In the genomic region with DNA sequence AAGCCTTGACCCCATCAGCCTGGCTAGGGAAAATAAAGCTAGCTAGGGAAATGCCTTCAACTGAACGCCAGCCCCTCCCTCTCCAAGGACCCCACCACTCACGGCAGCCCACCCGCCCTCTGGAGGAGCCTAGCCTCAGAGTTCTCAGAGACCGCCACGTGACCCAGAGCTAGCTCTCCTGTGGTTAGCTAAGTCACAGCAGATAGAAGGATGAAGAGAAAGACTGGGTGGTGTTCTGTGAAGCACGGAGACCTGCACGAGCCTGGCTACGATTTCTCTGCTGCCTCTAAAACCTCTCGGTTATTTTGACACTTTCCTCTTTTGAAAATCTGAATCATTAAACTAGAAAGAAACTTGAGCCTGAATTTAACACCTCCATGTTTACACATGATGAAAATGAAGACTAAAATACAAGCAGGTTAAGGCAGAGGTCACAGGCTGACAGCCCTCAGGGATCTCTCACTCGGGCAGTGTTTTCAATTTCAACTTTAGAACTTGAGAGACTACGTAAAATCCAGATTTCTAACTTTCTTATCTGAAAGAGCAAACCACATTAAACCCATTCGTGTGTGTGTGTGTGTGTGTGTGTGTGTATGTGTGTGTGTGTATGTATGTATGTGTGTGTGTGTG, we compare ENCODE assay signal across 8 mouse cellular contexts. TPM values are rescaled to one million over a fixed set of nuclear protein-coding genes. Genes with fewer than 3 reads are reported as not detected.
DNase-seq lines count a peak whose midpoint lies in the region; ATAC-seq and TF ChIP-seq lines count a peak whose summit lies in the region.

No protein-coding gene starts in this region.

- peaks cover 3% of the 10 kb centered on the region for H3K36me3 ChIP-seq in heart, embryonic 12.5 days
- peaks cover 0 to 13% of the 10 kb centered on the region in 2 experiments for H3K36me3 ChIP-seq in CH12.LX (replicated peaks in 1 of 2; ENCODE audit: control insufficient read depth in 1 of 2, insufficient read depth in 1 of 2, low read length in 1 of 2)
- H3K36me3 ChIP-seq in midbrain, postnatal 0 days (ENCODE audit: insufficient read depth, low read length), result no peaks in the 10 kb centered on the region

- peak overlapping the region; percentile 44 for H3K4me2 ChIP-seq in heart, embryonic 12.5 days
- H3K4me2 ChIP-seq in CH12.LX (ENCODE audit: insufficient read depth, low read depth, poor library complexity, severe bottlenecking), result peak overlapping the region; percentile 34; the same call in 1 of the 2 replicates
- H3K4me2 ChIP-seq in midbrain, postnatal 0 days (ENCODE audit: low read depth, low read length, poor library complexity, severe bottlenecking), result no peak overlapping the region

- intact Hi-C loops in heart, postnatal 25 days (cut with DNase I), result loop anchor here (10.0 kb wide), 1 partner anchor 296 kb away; a partner anchor contains a TSS

- H3K4me3 ChIP-seq in heart, embryonic 12.5 days, result no peak overlapping the region; the same call in 1 of the 2 replicates
- H3K4me3 ChIP-seq in CH12.LX (replicated peaks in 1 of 3; ENCODE audit: low read depth in 2 of 3, low read length in 2 of 3, poor library complexity in 1 of 3), result no peak overlapping the region
- H3K4me3 ChIP-seq in midbrain, postnatal 0 days (ENCODE audit: low read depth, low read length), result no peak overlapping the region

- no peaks in the 10 kb centered on the region for H3K9me3 ChIP-seq in heart, embryonic 12.5 days (replicated peaks)
- H3K9me3 ChIP-seq in CH12.LX (replicated peaks; ENCODE audit: low read length), result peaks cover 2% of the 10 kb centered on the region
- H3K9me3 ChIP-seq in midbrain, postnatal 0 days (ENCODE audit: low read length), result no peaks in the 10 kb centered on the region

- dilution Hi-C loops in CH12.LX (cut with MboI; ENCODE audit: extremely low pct_ligation_motif_present, extremely low pct_unique_long_range_greater_than_20kb, low sequenced_read_pairs), result no loop called here

- 22% methylated on average over 12 of the region's 12 CpGs for WGBS in heart, embryonic 12.5 days
- 19% methylated on average over 12 of the region's 12 CpGs for WGBS in midbrain, postnatal 0 days

- in situ Hi-C loops in CH12.LX (cut with MboI; ENCODE audit: low pct_ligation_motif_present, low pct_unique_long_range_greater_than_20kb, low sequenced_read_pairs), result no loop called here

- 0 out of 2 replicates have a peak overlapping the region, but pooled peaks have one; percentile 37 for H3K9ac ChIP-seq in heart, embryonic 12.5 days
- H3K9ac ChIP-seq in CH12.LX (ENCODE audit: insufficient read depth, low read depth), result no peak overlapping the region
- H3K9ac ChIP-seq in midbrain, postnatal 0 days (replicated peaks; ENCODE audit: low read length, poor library complexity, severe bottlenecking), result no peak overlapping the region

- no peak for TF ChIP-seq RAD21 in CH12.LX (IDR thresholded peaks at IDR 0.05; ENCODE audit: low read depth, low read length)

- H3K4me1 ChIP-seq in heart, embryonic 12.5 days (replicated peaks), result peaks cover 45% of the 10 kb centered on the region
- H3K4me1 ChIP-seq in CH12.LX (ENCODE audit: control insufficient read depth in 1 of 2, insufficient read depth in 2 of 2), result peaks cover 4 to 16% of the 10 kb centered on the region in 2 experiments; a peak in 2 of 4 replicates
- H3K4me1 ChIP-seq in midbrain, postnatal 0 days (ENCODE audit: insufficient read depth, low read length), result no peaks in the 10 kb centered on the region

- no peak for TF ChIP-seq POLR2A in CH12.LX (IDR thresholded peaks at IDR 0.05; ENCODE audit: low read depth, low read length)

- no peak for TF ChIP-seq CTCF in CH12.LX (conservative IDR thresholded peaks at IDR 0.05 in 1 of 2, IDR thresholded peaks at IDR 0.05 in 1 of 2; ENCODE audit: low read depth in 2 of 2, low read length in 2 of 2)
- no peak for TF ChIP-seq CTCF in midbrain, postnatal 0 days (IDR thresholded peaks at IDR 0.05)

- peak overlapping the region; percentile 14; the same call in 1 of the 2 replicates for H3K27ac ChIP-seq in heart, embryonic 12.5 days (ENCODE audit: poor library complexity, severe bottlenecking)
- H3K27ac ChIP-seq in CH12.LX (ENCODE audit: insufficient read depth, low read depth), result no peak overlapping the region
- no peak overlapping the region for H3K27ac ChIP-seq in midbrain, postnatal 0 days (ENCODE audit: low read depth, low read length)

- DNase-seq in heart, postnatal 25 days (ENCODE audit: low spot score), result no peak
- peak; percentile 21 for DNase-seq in CH12.LX (ENCODE audit: extremely low read depth)
- DNase-seq in forelimb bud, embryonic 11.5 days (ENCODE audit: low read depth, low spot score), result peak; percentile 34
- no peak for DNase-seq in midbrain, postnatal 0 days (ENCODE audit: low spot score)
- DNase-seq in cerebellum, adult 8-10 months, result no peak
- DNase-seq in cerebellum, postnatal 10 days, result no peak
- no peak for DNase-seq in kidney, adult 11 months

- H3K27me3 ChIP-seq in heart, embryonic 12.5 days (replicated peaks), result no peaks in the 10 kb centered on the region
- no peaks in the 10 kb centered on the region for H3K27me3 ChIP-seq in CH12.LX (replicated peaks)
- H3K27me3 ChIP-seq in midbrain, postnatal 0 days (ENCODE audit: insufficient read depth, low read length), result no peaks in the 10 kb centered on the region

- H3K79me2 ChIP-seq in CH12.LX (replicated peaks; ENCODE audit: control insufficient read depth, extremely low read depth, insufficient read depth, poor library complexity, severe bottlenecking), result no peaks in the 10 kb centered on the region

- ATAC-seq in heart, embryonic 12.5 days (ENCODE audit: insufficient number of reproducible peaks, low FRiP score), result 0 out of 2 replicates have a peak, but pooled peaks have one; percentile 60
- peak; percentile 44; the same call in 1 of the 2 replicates for ATAC-seq in midbrain, postnatal 0 days (ENCODE audit: low FRiP score)

- no peak for TF ChIP-seq EP300 in CH12.LX (IDR thresholded peaks at IDR 0.05; ENCODE audit: low read length)

TF ChIP-seq in CH12.LX, 34 proteins besides CTCF, POLR2A, EP300 and RAD21:
- TF ChIP-seq E2F4 (IDR thresholded peaks at IDR 0.05; ENCODE audit: insufficient replicate concordance, low read depth, low read length) (no peak), GABPA (IDR thresholded peaks at IDR 0.05; ENCODE audit: insufficient replicate concordance, low read depth, low read length) (no peak), ETS1 (conservative IDR thresholded peaks at IDR 0.05; ENCODE audit: low read depth, low read length) (no peak), NRF1 (IDR thresholded peaks at IDR 0.05; ENCODE audit: low read depth, low read length) (no peak), HCFC1 (IDR thresholded peaks at IDR 0.05; ENCODE audit: low read depth, low read length) (no peak), BHLHE40 (IDR thresholded peaks at IDR 0.05; ENCODE audit: low read depth, low read length) (0 out of 2 replicates have a peak, but pooled peaks have one; percentile 12), MEF2A (IDR thresholded peaks at IDR 0.05; ENCODE audit: borderline replicate concordance, low read depth, low read length) (no peak), MAFK (IDR thresholded peaks at IDR 0.05; ENCODE audit: insufficient replicate concordance, low read length) (no peak), MXI1 (IDR thresholded peaks at IDR 0.05; ENCODE audit: low read depth, low read length) (no peak), RCOR1 (conservative IDR thresholded peaks at IDR 0.05; ENCODE audit: low read depth, low read length) (no peak), USF1 (IDR thresholded peaks at IDR 0.05; ENCODE audit: low read depth, low read length) (peak; percentile 68), ZNF384 (IDR thresholded peaks at IDR 0.05; ENCODE audit: low read depth, low read length) (no peak), MAX (IDR thresholded peaks at IDR 0.05; ENCODE audit: low read length) (peak; percentile 30; the same call in 1 of the 2 replicates), TBP (conservative IDR thresholded peaks at IDR 0.05; ENCODE audit: low read depth, low read length) (no peak), MAZ (IDR thresholded peaks at IDR 0.05; ENCODE audit: low read depth, low read length) (no peak), CHD2 (IDR thresholded peaks at IDR 0.05; ENCODE audit: low read length) (no peak), USF2 (conservative IDR thresholded peaks at IDR 0.05; ENCODE audit: low read depth, low read length) (peak; percentile 47; the same call in 1 of the 2 replicates), ZC3H11A (IDR thresholded peaks at IDR 0.05; ENCODE audit: low read depth, low read length) (no peak), IRF4 (IDR thresholded peaks at IDR 0.05; ENCODE audit: low read depth, low read length) (no peak)

RNA-seq across cellular contexts. Expression of a gene that starts 8.3 kb away (rescaled TPM):
- 16.7 and 16.9 TPM in 2 replicates for polyA plus RNA-seq in heart, embryonic 12.5 days (2016; fragmentation: Nextera tagmentation; extraction: Ambion mirVana)
- 10 to 100 TPM; 14.3 to 15.7 TPM for total RNA-seq in heart, postnatal 25 days (2021)
- total RNA-seq in CH12.LX (2012; rRNA removed) (3.9 and 4.4 TPM in 2 replicates), CH12.LX (2014; rRNA removed) (1.2 and 1.3 TPM in 2 replicates)
- polyA plus RNA-seq in CH12.LX (2012; ENCODE audit: insufficient read length, low read depth), result 5.8 and 9.1 TPM in 2 replicates
- total RNA-seq in midbrain, postnatal 0 days (2014; rRNA removed), result 12.9 and 13.9 TPM in 2 replicates
- 13.0 and 13.2 TPM in 2 replicates for polyA plus RNA-seq in midbrain, postnatal 0 days (2015; fragmentation: Nextera tagmentation; extraction: Ambion mirVana)

Comparison
In these comparisons a context has a peak if more than half of its experiments do, and no peak if none do; other contexts are left out.
1. DNase-seq: peak in CH12.LX (single experiment) and forelimb bud, embryonic 11.5 days (single experiment); none in heart, postnatal 25 days (single experiment), midbrain, postnatal 0 days (single experiment), cerebellum, adult 8-10 months (single experiment), cerebellum, postnatal 10 days (0 of 2) and kidney, adult 11 months (single experiment).